Mouse (Mus musculus) retina, adult 2 months (tissue): ENCODE data around the gene Sez6l.

Experiments
- DNase-seq: peaks from one replicate; pipeline ENCODE4 v3.0.0-alpha.2; 2012; ENCODE audit warnings: low read depth, low spot score

Sez6l gene

GRCm38 (mm10) chr5:112498921-112499917 lies 77.8 kb downstream of the Sez6l start:
- DNase-seq: no peak

GRCm38 (mm10) chr5:112496753-112497369 lies 80.1 kb downstream of the Sez6l start:
- DNase-seq: no peak

GRCm38 (mm10) chr5:112493492-112493891 lies 83.5 kb downstream of the Sez6l start:
- DNase-seq: no peak

GRCm38 (mm10) chr5:112491489-112491888 lies 85.5 kb downstream of the Sez6l start:
- DNase-seq: no peak

- no peak for DNase-seq
Measured at GRCm38 (mm10) chr5:112488101-112488776, 88.7 kb downstream of the Sez6l start.

- no peak for DNase-seq
Measured at GRCm38 (mm10) chr5:112487504-112487903, 89.5 kb downstream of the Sez6l start.

GRCm38 (mm10) chr5:112486415-112486814 lies 90.6 kb downstream of the Sez6l start:
- DNase-seq: no peak

- DNase-seq: no peak
Measured at GRCm38 (mm10) chr5:112484924-112485715, 91.9 kb downstream of the Sez6l start.

- DNase-seq: no peak
Measured at GRCm38 (mm10) chr5:112483030-112483429, 94.0 kb downstream of the Sez6l start.

- no peak for DNase-seq
Measured at GRCm38 (mm10) chr5:112482551-112482950, 94.4 kb downstream of the Sez6l start.

- no peak for DNase-seq
Measured at GRCm38 (mm10) chr5:112481946-112482410, 95.0 kb downstream of the Sez6l start.

- no peak for DNase-seq
Measured at GRCm38 (mm10) chr5:112473453-112473852, 103.5 kb downstream of the Sez6l start.

- DNase-seq: no peak
Measured at GRCm38 (mm10) chr5:112470144-112470543, 106.8 kb downstream of the Sez6l start.

GRCm38 (mm10) chr5:112468986-112469581 lies 107.9 kb downstream of the Sez6l start:
- no peak for DNase-seq

GRCm38 (mm10) chr5:112466331-112466730 lies 110.7 kb downstream of the Sez6l start:
- no peak for DNase-seq

GRCm38 (mm10) chr5:112459903-112460302 lies 117.1 kb downstream of the Sez6l start:
- no peak for DNase-seq

GRCm38 (mm10) chr5:112454966-112455555 lies 121.9 kb downstream of the Sez6l start:
- no peak for DNase-seq

- no peak for DNase-seq
Measured at GRCm38 (mm10) chr5:112453088-112453487, 123.9 kb downstream of the Sez6l start.

- no peak for DNase-seq
Measured at GRCm38 (mm10) chr5:112448747-112449440, 128.1 kb downstream of the Sez6l start, which contains the start of gene Gm6588. Gene Gm6588, plus strand, starts transcription at chr5:112449426.

- DNase-seq: no peak
Measured at GRCm38 (mm10) chr5:112438535-112438934, 138.4 kb downstream of the Sez6l start.
